Mouse (Mus musculus) MEL (cell line): ENCODE results near the gene Ankmy2. TPM values are rescaled to one million over a fixed set of nuclear protein-coding genes. Genes with fewer than 3 reads are reported as not detected.
A peak's percentile ranks its signal among the peaks of the same experiment; 100 is the strongest.

ENCODE experiments used
- DNase-seq: peaks from one replicate; pipeline ENCODE4 v3.0.0; 2011; ENCODE audit warnings: low read depth, low spot score
- H3K27ac ChIP-seq: 2 replicates; pipeline ENCODE4 v1.5.1; 2012; ENCODE audit warnings: low read depth, mild to moderate bottlenecking, control low read depth, low read length, moderate library complexity; ENCODE audit not compliant: control insufficient read depth
- H3K27me3 ChIP-seq, 2 experiments: fragments of 150-350 bp in 1 of 2; sonication (generic) in 1 of 2; 2 replicates each; pipeline ENCODE4 v1.6.1; 2012; ENCODE audit warnings: low read length in 2 of 2, mild to moderate bottlenecking in 2 of 2, improper control_type of control experiment in 1 of 2, moderate library complexity in 1 of 2; ENCODE audit not compliant: insufficient read depth in 2 of 2, control insufficient read depth in 1 of 2
- H3K36me3 ChIP-seq, 2 experiments: 2 replicates each; pipeline ENCODE4 v1.6.1; 2012 to 2014; ENCODE audit warnings: low read length in 2 of 2, improper control_type of control experiment in 1 of 2, inconsistent platforms in 1 of 2, mild to moderate bottlenecking in 1 of 2; ENCODE audit not compliant: insufficient read depth in 2 of 2, control insufficient read depth in 1 of 2
- H3K4me1 ChIP-seq, 2 experiments: fragments of 150-350 bp in 1 of 2; sonication (generic) in 1 of 2; 2 replicates each; pipeline ENCODE4 v1.6.1; 2012; ENCODE audit warnings: low read length in 2 of 2, improper control_type of control experiment in 1 of 2, mild to moderate bottlenecking in 1 of 2; ENCODE audit not compliant: insufficient read depth in 2 of 2, control insufficient read depth in 1 of 2
- H3K4me3 ChIP-seq, 2 experiments: fragments of 150-350 bp in 1 of 2; sonication (generic) in 1 of 2; 2 replicates each; pipeline ENCODE4 v1.5.1; 2012; ENCODE audit warnings: low read depth in 2 of 2, low read length in 2 of 2, mild to moderate bottlenecking in 2 of 2, moderate library complexity in 2 of 2, control low read depth in 1 of 2, improper control_type of control experiment in 1 of 2; ENCODE audit not compliant: control insufficient read depth in 1 of 2, insufficient read depth in 1 of 2
- H3K79me2 ChIP-seq: 2 replicates; pipeline ENCODE4 v1.6.1; 2012; ENCODE audit warnings: mild to moderate bottlenecking, low read length, moderate library complexity; ENCODE audit not compliant: control insufficient read depth, poor library complexity, insufficient read depth
- H3K9ac ChIP-seq: 2 replicates; pipeline ENCODE4 v1.6.1; 2012; ENCODE audit warnings: low read depth, mild to moderate bottlenecking, control low read depth, low read length, moderate library complexity; ENCODE audit not compliant: control insufficient read depth, poor library complexity, severe bottlenecking
- H3K9me3 ChIP-seq: fragments of 150-350 bp; sonication (generic); replicated peaks from 2 replicates; pipeline ENCODE4 v1.6.1; 2012; ENCODE audit warnings: mild to moderate bottlenecking, low read length, improper control_type of control experiment, moderate library complexity; ENCODE audit not compliant: insufficient read depth
- CHD1 ChIP-seq: IDR thresholded peaks from 2 replicates; pipeline ENCODE4 v1.6.1; 2012; ENCODE audit warnings: low read depth, mild to moderate bottlenecking, inconsistent platforms, low read length, improper control_type of control experiment
- CHD2 ChIP-seq: IDR thresholded peaks from 2 replicates; pipeline ENCODE4 v1.6.1; 2011; ENCODE audit warnings: low read length, improper control_type of control experiment
- CTCF ChIP-seq, 3 experiments: IDR thresholded peaks in 2 of 3; conservative IDR thresholded peaks in 1 of 3; 2 replicates each; pipeline ENCODE4 v1.5.1; 2011 to 2012; ENCODE audit warnings: low read length in 3 of 3, low read depth in 2 of 3, mild to moderate bottlenecking in 2 of 3, improper control_type of control experiment in 1 of 3, inconsistent platforms in 1 of 3, mixed read lengths in 1 of 3, moderate library complexity in 1 of 3; ENCODE audit not compliant: control insufficient read depth in 1 of 3, insufficient read depth in 1 of 3, poor library complexity in 1 of 3, severe bottlenecking in 1 of 3
- E2F4 ChIP-seq: IDR thresholded peaks from 2 replicates; pipeline ENCODE4 v1.6.1; 2011; ENCODE audit warnings: low read depth, low read length, improper control_type of control experiment, borderline replicate concordance
- EP300 ChIP-seq, 2 experiments: IDR thresholded peaks; 2 replicates each; pipeline ENCODE4 v1.6.1; 2011; ENCODE audit warnings: improper control_type of control experiment in 2 of 2, low read length in 2 of 2, low read depth in 1 of 2, mild to moderate bottlenecking in 1 of 2
- ETS1 ChIP-seq: IDR thresholded peaks from 2 replicates; pipeline ENCODE4 v1.6.1; 2012; ENCODE audit warnings: low read depth, mild to moderate bottlenecking, inconsistent platforms, low read length, improper control_type of control experiment, moderate library complexity
- GATA1 ChIP-seq: IDR thresholded peaks from 2 replicates; pipeline ENCODE4 v1.6.1; 2011; ENCODE audit warnings: low read depth, low read length, improper control_type of control experiment
- HCFC1 ChIP-seq: IDR thresholded peaks from 2 replicates; pipeline ENCODE4 v1.6.1; 2012; ENCODE audit warnings: low read depth, mild to moderate bottlenecking, inconsistent platforms, low read length, improper control_type of control experiment, moderate library complexity
- KAT2A ChIP-seq: conservative IDR thresholded peaks from 2 replicates; pipeline ENCODE4 v1.6.1; 2012; ENCODE audit warnings: low read depth, low read length, improper control_type of control experiment, inconsistent platforms
- MAFK ChIP-seq: IDR thresholded peaks from 2 replicates; pipeline ENCODE4 v1.6.1; 2011; ENCODE audit warnings: low read depth, mild to moderate bottlenecking, low read length, improper control_type of control experiment, borderline replicate concordance
- MEF2A ChIP-seq: IDR thresholded peaks from 2 replicates; pipeline ENCODE4 v1.6.1; 2014; ENCODE audit warnings: low read depth, mild to moderate bottlenecking, inconsistent platforms, low read length, improper control_type of control experiment; ENCODE audit not compliant: poor library complexity, insufficient replicate concordance, severe bottlenecking; ENCODE audit errors: extremely low read depth
- MYB ChIP-seq: IDR thresholded peaks from 2 replicates; pipeline ENCODE4 v1.6.1; 2011; ENCODE audit warnings: mild to moderate bottlenecking, low read depth, low read length, improper control_type of control experiment
- MYC ChIP-seq: IDR thresholded peaks from 2 replicates; pipeline ENCODE4 v1.6.1; 2011; ENCODE audit warnings: low read depth, mild to moderate bottlenecking, low read length, improper control_type of control experiment, moderate library complexity
- POLR2A ChIP-seq, 2 experiments: IDR thresholded peaks; 2 replicates each; pipeline ENCODE4 v1.6.1; 2011 to 2012; ENCODE audit warnings: low read length in 2 of 2, mild to moderate bottlenecking in 2 of 2, control low read depth in 1 of 2, improper control_type of control experiment in 1 of 2, low read depth in 1 of 2, moderate library complexity in 1 of 2; ENCODE audit not compliant: control insufficient read depth in 1 of 2, insufficient read depth in 1 of 2, poor library complexity in 1 of 2
- POLR2AphosphoS2 ChIP-seq: IDR thresholded peaks from 2 replicates; pipeline ENCODE4 v1.6.1; 2011; ENCODE audit warnings: low read length, improper control_type of control experiment
- POLR2AphosphoS5 ChIP-seq: IDR thresholded peaks from 2 replicates; pipeline ENCODE4 v1.6.1; 2012; ENCODE audit warnings: low read depth, borderline replicate concordance, mild to moderate bottlenecking, inconsistent platforms, low read length, moderate library complexity, mixed read lengths
- TBP ChIP-seq: IDR thresholded peaks from 2 replicates; pipeline ENCODE4 v1.8.0; 2011; ENCODE audit warnings: low read depth, low read length, improper control_type of control experiment
- USF2 ChIP-seq, 2 experiments: IDR thresholded peaks; 2 replicates each; pipeline ENCODE4 v1.6.1; 2011 to 2012; ENCODE audit warnings: improper control_type of control experiment in 2 of 2, low read length in 2 of 2, borderline replicate concordance in 1 of 2, inconsistent platforms in 1 of 2, low read depth in 1 of 2, mild to moderate bottlenecking in 1 of 2; ENCODE audit not compliant: insufficient read depth in 1 of 2
- ZMIZ1 ChIP-seq: IDR thresholded peaks from 2 replicates; pipeline ENCODE4 v1.6.1; 2012; ENCODE audit warnings: low read depth, mild to moderate bottlenecking, inconsistent platforms, low read length, improper control_type of control experiment, moderate library complexity
- ZNF384 ChIP-seq: IDR thresholded peaks from 2 replicates; pipeline ENCODE4 v1.6.1; 2012; ENCODE audit warnings: low read depth, mild to moderate bottlenecking, inconsistent platforms, low read length, improper control_type of control experiment
- polyA plus RNA-seq, 2 experiments: library from polyadenylated mRNA; stranded (reverse) in 1 of 2; unstranded in 1 of 2; fragments of >175 nt in 1 of 2; fragments of >200 nt in 1 of 2; gene quantifications; 2 replicates each; pipeline versions ENCODE4 v1.2.1 to v1.2.4; 2012; ENCODE audit warnings: low replicate concordance in 2 of 2, low read depth in 1 of 2; ENCODE audit not compliant: insufficient read length in 2 of 2, insufficient read depth in 1 of 2, missing spikeins in 1 of 2
- total RNA-seq: library from RNA; depleted of rRNA; stranded (reverse); fragments of 300-350 nt; gene quantifications from 2 replicates; pipeline ENCODE4 v1.2.3, GENCODE M21; 2012

Ankmy2 gene
- total and polyA plus RNA-seq, 3 experiments, result 14.3 to 15.3 TPM; not detected in 1

DNA sequence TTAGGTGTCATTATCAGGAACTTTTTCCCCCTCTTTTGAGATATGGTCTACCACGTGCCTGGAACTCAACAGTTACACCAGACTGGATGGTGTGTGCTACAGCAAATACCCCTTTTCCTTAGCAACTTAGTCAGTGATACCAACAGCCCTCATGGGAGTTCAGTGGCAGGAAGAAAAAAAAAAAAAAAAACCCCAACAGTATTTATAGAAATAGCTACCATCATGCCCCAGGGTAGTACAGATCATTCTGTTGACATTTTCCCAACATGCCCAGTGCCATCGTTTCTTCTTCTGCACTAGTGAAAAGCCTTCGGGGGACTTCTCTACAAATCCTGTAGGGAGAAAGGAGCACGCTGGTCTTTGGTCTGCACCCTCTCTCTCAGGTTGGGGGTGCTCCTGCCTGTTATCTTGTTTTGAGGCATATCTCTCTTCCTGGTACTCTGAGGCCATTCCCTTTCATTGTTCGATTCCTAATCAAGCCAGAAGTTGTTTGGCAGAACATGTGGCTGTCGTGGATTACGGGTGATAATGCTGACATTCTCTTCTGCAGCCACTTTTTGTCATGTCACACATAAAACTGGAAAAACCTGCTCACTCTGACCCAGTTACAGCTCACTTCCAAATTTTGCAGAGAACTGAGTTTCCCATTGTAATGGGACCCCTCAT lies 7.3 kb downstream of the Ankmy2 start (continued):
- TF ChIP-seq GATA1, result peak; percentile 71; the same call in 1 of the 2 replicates

DNA sequence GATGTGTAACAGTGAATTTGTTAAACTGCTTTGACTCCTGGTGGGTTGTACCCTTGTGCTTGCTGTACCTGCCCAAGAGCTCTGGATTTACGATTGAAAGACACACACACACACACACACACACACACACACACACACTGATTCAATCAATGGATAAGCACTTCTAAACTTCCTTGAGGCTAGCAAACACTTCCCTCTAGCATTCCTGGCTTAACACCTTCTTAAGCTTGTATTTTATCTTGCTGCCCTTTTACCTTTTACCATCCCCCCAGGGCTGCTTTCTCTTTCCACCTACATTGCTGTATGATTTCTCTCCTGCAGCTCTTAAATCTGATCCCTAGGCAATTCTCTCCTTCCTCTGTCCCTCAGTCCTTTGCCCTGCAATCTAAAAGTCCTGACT lies 8.4 kb downstream of the Ankmy2 start:
- DNase-seq, result no peak
- Histone ChIP-seq H3K79me2 (no peaks in the 10 kb centered on the region), H3K4me1 (peaks cover 10 to 13% of the 10 kb centered on the region in 2 experiments), H3K27ac (no peak overlapping the region), H3K36me3 (peaks cover 6 to 15% of the 10 kb centered on the region in 2 experiments), H3K4me3 (no peak overlapping the region), H3K9me3 (no peaks in the 10 kb centered on the region), H3K27me3 (no peaks in the 10 kb centered on the region), H3K9ac (no peak overlapping the region)
- no peak for TF ChIP-seq POLR2A (IDR thresholded peaks at IDR 0.05; ENCODE audit: control insufficient read depth in 1 of 2, insufficient read depth in 1 of 2, low read depth in 1 of 2, low read length in 2 of 2, poor library complexity in 1 of 2)
- TF ChIP-seq CHD2, result no peak
- no peak for TF ChIP-seq KAT2A
- no peak for TF ChIP-seq MYB
- no peak for TF ChIP-seq MEF2A
- no peak for TF ChIP-seq E2F4
- TF ChIP-seq ETS1, result no peak
- TF ChIP-seq POLR2AphosphoS5, result no peak
- TF ChIP-seq EP300 (IDR thresholded peaks at IDR 0.05; ENCODE audit: low read depth in 1 of 2, low read length in 2 of 2), result no peak
- TF ChIP-seq USF2 (IDR thresholded peaks at IDR 0.05; ENCODE audit: borderline replicate concordance in 1 of 2, insufficient read depth in 1 of 2, low read depth in 1 of 2, low read length in 2 of 2), result no peak
- no peak for TF ChIP-seq CTCF (IDR thresholded peaks at IDR 0.05 in 2 of 3, conservative IDR thresholded peaks at IDR 0.05 in 1 of 3; ENCODE audit: control insufficient read depth in 1 of 3, insufficient read depth in 1 of 3, low read depth in 2 of 3, low read length in 3 of 3, poor library complexity in 1 of 3, severe bottlenecking in 1 of 3)
- no peak for TF ChIP-seq HCFC1
- TF ChIP-seq TBP, result no peak
- no peak for TF ChIP-seq GATA1
- TF ChIP-seq POLR2AphosphoS2, result no peak
- TF ChIP-seq MAFK, result no peak
- no peak for TF ChIP-seq ZMIZ1
- TF ChIP-seq MYC, result no peak
- TF ChIP-seq ZNF384, result no peak
- no peak for TF ChIP-seq CHD1
